Comparison of ENCODE assay signal across 17 mouse cellular contexts in genomic region chr13:6991714-6992113, GRCm38 (mm10).
A peak's percentile ranks its signal among the peaks of the same experiment; 100 is the strongest.
DNase-seq lines count a peak whose midpoint lies in the region; ATAC-seq lines count a peak whose summit lies in the region.
"Had no signal": no experiment of that assay in that cellular context is flagged by ENCODE, and none has a peak within 500 bp of the region (broad histone marks: within the 10 kb centered on the region; RNA-seq: fewer than 3 reads in every experiment).

No protein-coding gene starts in this region.

- 9% methylated on average over 2 of the region's 2 CpGs for WGBS in hindbrain, embryonic 12.5 days
- WGBS in hindbrain, embryonic 14.5 days: 13% methylated on average over 2 of the region's 2 CpGs
- WGBS in embryonic facial prominence, embryonic 11.5 days: 19% methylated on average over 2 of the region's 2 CpGs
- WGBS in midbrain, embryonic 12.5 days: 28% methylated on average over 2 of the region's 2 CpGs

- H3K27ac ChIP-seq in hindbrain, embryonic 12.5 days: 0 out of 2 replicates have a peak overlapping the region, but pooled peaks have one; percentile 40
- no peak overlapping the region for H3K27ac ChIP-seq in hindbrain, embryonic 14.5 days
- H3K27ac ChIP-seq in embryonic facial prominence, embryonic 11.5 days (replicated peaks; ENCODE audit: low read depth, low read length): no peak overlapping the region
- H3K27ac ChIP-seq in midbrain, embryonic 12.5 days (replicated peaks): peak overlapping the region; percentile 25; the same call in 1 of the 2 replicates
- H3K27ac ChIP-seq: liver, embryonic 15.5 days had no signal

- peak; percentile 76 for ATAC-seq in hindbrain, embryonic 12.5 days (ENCODE audit: low FRiP score)
- ATAC-seq in hindbrain, embryonic 14.5 days (ENCODE audit: low FRiP score): no peak
- ATAC-seq in embryonic facial prominence, embryonic 11.5 days (replicated peaks; ENCODE audit: insufficient number of reproducible peaks, low FRiP score, low TSS enrichment, low read depth): peak; percentile 77
- ATAC-seq in midbrain, embryonic 12.5 days (ENCODE audit: low FRiP score, low read depth): peak; percentile 64

- H3K27me3 ChIP-seq in hindbrain, embryonic 12.5 days: no peaks in the 10 kb centered on the region
- no peaks in the 10 kb centered on the region for H3K27me3 ChIP-seq in hindbrain, embryonic 14.5 days (ENCODE audit: control insufficient read depth, insufficient read depth, low read length)
- no peaks in the 10 kb centered on the region for H3K27me3 ChIP-seq in embryonic facial prominence, embryonic 11.5 days (ENCODE audit: control insufficient read depth, insufficient read depth, low read length)
- H3K27me3 ChIP-seq in midbrain, embryonic 12.5 days: no peaks in the 10 kb centered on the region
- H3K27me3 ChIP-seq: liver, embryonic 15.5 days had no signal

- H3K9ac ChIP-seq in hindbrain, embryonic 12.5 days: no peak overlapping the region
- no peak overlapping the region for H3K9ac ChIP-seq in hindbrain, embryonic 14.5 days
- H3K9ac ChIP-seq in embryonic facial prominence, embryonic 11.5 days (replicated peaks; ENCODE audit: low read length): no peak overlapping the region
- H3K9ac ChIP-seq in midbrain, embryonic 12.5 days (replicated peaks): no peak overlapping the region
- H3K9ac ChIP-seq: liver, embryonic 15.5 days had no signal

- H3K36me3 ChIP-seq in hindbrain, embryonic 12.5 days: no peaks in the 10 kb centered on the region
- H3K36me3 ChIP-seq in hindbrain, embryonic 14.5 days (replicated peaks; ENCODE audit: control insufficient read depth, insufficient read depth): no peaks in the 10 kb centered on the region
- no peaks in the 10 kb centered on the region for H3K36me3 ChIP-seq in embryonic facial prominence, embryonic 11.5 days (replicated peaks; ENCODE audit: control insufficient read depth, insufficient read depth, low read depth, low read length)
- H3K36me3 ChIP-seq in midbrain, embryonic 12.5 days: no peaks in the 10 kb centered on the region
- H3K36me3 ChIP-seq: liver, embryonic 15.5 days had no signal

- H3K4me1 ChIP-seq in hindbrain, embryonic 12.5 days: peaks cover 5% of the 10 kb centered on the region; the same call in 1 of the 2 replicates
- peaks cover 8% of the 10 kb centered on the region; the same call in 1 of the 2 replicates for H3K4me1 ChIP-seq in hindbrain, embryonic 14.5 days (replicated peaks; ENCODE audit: control insufficient read depth, insufficient read depth, low read length)
- no peaks in the 10 kb centered on the region; the same call in 1 of the 2 replicates for H3K4me1 ChIP-seq in embryonic facial prominence, embryonic 11.5 days (ENCODE audit: control insufficient read depth, insufficient read depth, low read length)
- peaks cover 9% of the 10 kb centered on the region for H3K4me1 ChIP-seq in midbrain, embryonic 12.5 days
- H3K4me1 ChIP-seq: liver, embryonic 15.5 days had no signal

- no peak overlapping the region for H3K4me2 ChIP-seq in hindbrain, embryonic 12.5 days (replicated peaks)
- no peak overlapping the region for H3K4me2 ChIP-seq in hindbrain, embryonic 14.5 days (replicated peaks)
- H3K4me2 ChIP-seq in embryonic facial prominence, embryonic 11.5 days (ENCODE audit: low read depth, low read length): no peak overlapping the region
- H3K4me2 ChIP-seq in midbrain, embryonic 12.5 days (replicated peaks): no peak overlapping the region
- H3K4me2 ChIP-seq: liver, embryonic 15.5 days had no signal

- H3K4me3 ChIP-seq in hindbrain, embryonic 12.5 days: no peak overlapping the region
- no peak overlapping the region for H3K4me3 ChIP-seq in hindbrain, embryonic 14.5 days (replicated peaks; ENCODE audit: low read length)
- no peak overlapping the region for H3K4me3 ChIP-seq in embryonic facial prominence, embryonic 11.5 days (ENCODE audit: low read depth, low read length)
- H3K4me3 ChIP-seq in midbrain, embryonic 12.5 days: no peak overlapping the region
- H3K4me3 ChIP-seq: liver, embryonic 15.5 days; myocyte had no signal

- no peak for DNase-seq in hindbrain, embryonic 14.5 days (ENCODE audit: low spot score)
- DNase-seq in embryonic facial prominence, embryonic 11.5 days (ENCODE audit: low spot score): no peak
- peak; percentile 69 for DNase-seq in retina, embryonic 14.5 days (ENCODE audit: low spot score)
- no peak for DNase-seq in right cerebral cortex, postnatal 10 days (ENCODE audit: low spot score in 2 of 2)
- DNase-seq in heart, postnatal 14 days: no peak
- DNase-seq in adrenal gland, adult (ENCODE audit: inconsistent age in 2 of 2, low spot score in 1 of 2): no peak
- DNase-seq: adrenal gland, postnatal 10 days; cerebellum, adult 2 months; gastrocnemius, postnatal 36 days; kidney, adult 8-10 months; kidney, postnatal 36 days; lung, postnatal 10 days; thymus, postnatal 25 days had no signal

- intact Hi-C loops in heart, postnatal 14 days (cut with DNase I): no loop called here

- no peaks in the 10 kb centered on the region for H3K9me3 ChIP-seq in hindbrain, embryonic 12.5 days (replicated peaks)
- no peaks in the 10 kb centered on the region for H3K9me3 ChIP-seq in hindbrain, embryonic 14.5 days (ENCODE audit: control insufficient read depth, low read length)
- no peaks in the 10 kb centered on the region for H3K9me3 ChIP-seq in embryonic facial prominence, embryonic 11.5 days (replicated peaks; ENCODE audit: control insufficient read depth, low read length)
- H3K9me3 ChIP-seq in midbrain, embryonic 12.5 days: no peaks in the 10 kb centered on the region
- H3K9me3 ChIP-seq: liver, embryonic 15.5 days had no signal

Comparison
In these comparisons a context has a peak if more than half of its experiments do, and no peak if none do; other contexts are left out.
1. H3K27ac ChIP-seq: peak in hindbrain, embryonic 12.5 days (single experiment) and midbrain, embryonic 12.5 days (single experiment); none in hindbrain, embryonic 14.5 days (single experiment) and embryonic facial prominence, embryonic 11.5 days (single experiment).